12 mouse cellular contexts compared by ENCODE assay signal in the genomic region with DNA sequence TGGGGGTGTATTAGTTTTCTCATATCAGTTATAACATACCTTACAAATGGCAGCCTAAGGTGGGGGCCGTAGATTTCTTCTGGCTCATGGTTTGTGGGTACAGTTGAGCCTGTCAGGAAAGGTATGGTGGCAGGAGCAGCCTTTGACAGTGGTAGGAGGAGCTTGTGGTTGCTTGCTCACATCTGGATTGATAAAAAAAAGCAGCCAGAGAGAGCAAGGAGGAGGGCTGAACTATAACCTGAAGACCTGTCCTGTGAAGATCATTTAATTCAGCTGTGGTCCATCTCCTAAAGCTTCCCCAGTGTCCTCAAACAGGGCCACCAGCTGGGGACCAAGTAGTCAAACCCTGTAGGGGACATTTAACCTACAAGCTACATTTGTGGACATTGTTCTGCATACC. TPM values are rescaled to one million over a fixed set of nuclear protein-coding genes. Genes with fewer than 3 reads are reported as not detected.
DNase-seq lines count a peak whose midpoint lies in the region; ATAC-seq lines count a peak whose summit lies in the region.
"Had no signal": no experiment of that assay in that cellular context is flagged by ENCODE, and none has a peak within 500 bp of the region (broad histone marks: within the 10 kb centered on the region; RNA-seq: fewer than 3 reads in every experiment).

No protein-coding gene starts in this region.

- H3K36me3 ChIP-seq in macrophage (ENCODE audit: inconsistent target) = peaks cover 7% of the 10 kb centered on the region; the same call in 1 of the 2 replicates
- H3K36me3 ChIP-seq: intestine, embryonic 15.5 days had no signal

- H3K4me3 ChIP-seq in brown adipose tissue, adult 24 weeks (ENCODE audit: insufficient read depth, low read depth, low read length) = no peak overlapping the region
- H3K4me3 ChIP-seq in macrophage (ENCODE audit: inconsistent target) = no peak overlapping the region
- H3K4me3 ChIP-seq: gastrocnemius, adult 2 months; heart, embryonic 15.5 days; intestine, embryonic 15.5 days; limb, embryonic 10.5 days had no signal

- no peak for ATAC-seq in cerebellum, adult (ENCODE audit: insufficient number of reproducible peaks, low FRiP score, low TSS enrichment)

- 0% methylated on average over 1 of the region's 1 CpGs for WGBS in macrophage (ENCODE audit: missing documents)

- peak overlapping the region; percentile 44; the same call in 1 of the 2 replicates for H3K27ac ChIP-seq in brown adipose tissue, adult 24 weeks (replicated peaks; ENCODE audit: low read depth, low read length)
- H3K27ac ChIP-seq in macrophage = peak overlapping the region; percentile 82
- H3K27ac ChIP-seq: gastrocnemius, adult 2 months; heart, embryonic 15.5 days; limb, embryonic 10.5 days had no signal

- peak; percentile 16 for DNase-seq in cerebellum, adult 8-10 months
- DNase-seq in 416B (ENCODE audit: low read depth) = peak; percentile 76
- no peak for DNase-seq in urinary bladder, adult 2 months (ENCODE audit: low spot score)
- DNase-seq in gastrocnemius, postnatal 4 days (ENCODE audit: low spot score in 2 of 2) = no peak
- no peak for DNase-seq in urinary bladder, postnatal 4 days (ENCODE audit: low spot score in 2 of 2)

- H3K79me2 ChIP-seq in macrophage (ENCODE audit: inconsistent target) = peaks cover 78% of the 10 kb centered on the region

- peaks cover 5% of the 10 kb centered on the region; the same call in 1 of the 2 replicates for H3K4me1 ChIP-seq in brown adipose tissue, adult 24 weeks (ENCODE audit: control insufficient read depth, insufficient read depth, insufficient read length, low read length)
- H3K4me1 ChIP-seq: limb, embryonic 10.5 days had no signal

RNA-seq across cellular contexts. Expression of gene Mrpl1, which starts 12.0 kb away (rescaled TPM):
- polyA plus RNA-seq in brown adipose tissue, adult 24 weeks (2012; ENCODE audit: insufficient read depth, insufficient read length, missing spikeins) = 36.1 and 36.6 TPM in 2 replicates
- 10 to 100 TPM in 24 of 26 experiments, 1 to 10 TPM in 2; 6.9 to 45.5 (median 28.1) TPM for total RNA-seq in macrophage (2018; cell fraction: chromatin; rRNA removed)
- 10 to 100 TPM in 25 of 26 experiments, 1 to 10 TPM in 1; 8.2 to 23.7 (median 16.0) TPM for total RNA-seq in macrophage (2018; cell fraction: cytosol; rRNA removed)
- total RNA-seq in macrophage (2018; cell fraction: nucleus; rRNA removed) = 10 to 100 TPM in 22 of 26 experiments, 1 to 10 TPM in 4; 7.2 to 42.6 (median 18.2) TPM
- polyA plus RNA-seq in macrophage (2018) = 13.0 to 20.4 TPM (median 15.7 TPM) in 3 replicates
- polyA plus RNA-seq in urinary bladder, adult 2 months (2012; rRNA removed) = 10.4 and 11.5 TPM in 2 replicates
- 10 to 100 TPM; 18.7 to 20.9 TPM for total RNA-seq in gastrocnemius, postnatal 4 days (2021)

RNA-seq across cellular contexts. Expression of gene Cnot6l, which starts 57.3 kb away (rescaled TPM):
- 8.9 and 11.8 TPM in 2 replicates for polyA plus RNA-seq in brown adipose tissue, adult 24 weeks (2012; ENCODE audit: insufficient read depth, insufficient read length, missing spikeins)
- 100 to 1,000 TPM in 6 of 26 experiments, 10 to 100 TPM in 20; 12.2 to 143 (median 69.2) TPM for total RNA-seq in macrophage (2018; cell fraction: chromatin; rRNA removed)
- 10 to 100 TPM; 36.7 to 73.7 (median 55.5) TPM for total RNA-seq in macrophage (2018; cell fraction: cytosol; rRNA removed)
- total RNA-seq in macrophage (2018; cell fraction: nucleus; rRNA removed) = 100 to 1,000 TPM in 6 of 26 experiments, 10 to 100 TPM in 20; 21.8 to 153 (median 64.5) TPM
- 29.0 to 34.1 TPM (median 33.3 TPM) in 3 replicates for polyA plus RNA-seq in macrophage (2018)
- polyA plus RNA-seq in urinary bladder, adult 2 months (2012; rRNA removed) = 11.3 and 13.7 TPM in 2 replicates
- total RNA-seq in gastrocnemius, postnatal 4 days (2021) = 10 to 100 TPM; 74.8 to 85.1 TPM

Comparison
In these comparisons a context has a peak if more than half of its experiments do, and no peak if none do; other contexts are left out.
1. DNase-seq: peak in cerebellum, adult 8-10 months (single experiment) and 416B (single experiment); none in urinary bladder, adult 2 months (single experiment), gastrocnemius, postnatal 4 days (0 of 2) and urinary bladder, postnatal 4 days (0 of 2).